Mouse (Mus musculus) kidney, adult 9 months (tissue): ENCODE measurements at regions not wholly inside any gene's neighbourhood (a gene's known extent, or its start where the extent isn't known, plus 50 kb on each side); places are given as distances from the start of the nearest gene placed in this dataset.

ENCODE experiments used
- DNase-seq: peaks from one replicate; pipeline ENCODE4 v3.0.0; 2022

DNA sequence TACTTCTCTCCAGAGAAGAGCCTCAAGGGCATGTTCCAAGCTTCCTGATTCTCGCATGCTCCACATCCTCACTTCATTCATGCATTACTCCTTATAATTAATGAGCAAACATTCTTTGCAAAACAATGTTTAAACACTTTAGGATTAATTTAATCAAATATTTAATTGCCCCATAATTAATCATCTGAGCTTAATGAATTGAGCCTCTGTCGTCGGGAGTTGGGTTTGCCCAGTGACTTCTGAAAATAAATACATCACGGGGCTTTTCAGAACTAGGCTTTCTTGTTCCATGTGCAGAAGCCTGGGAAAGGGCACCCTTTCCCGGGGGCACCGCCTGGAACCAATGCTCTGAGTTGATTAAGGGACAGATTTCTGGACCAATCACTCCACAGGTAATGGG, 135.1 kb downstream of the Wscd1 start:
- DNase-seq: no peak

DNA sequence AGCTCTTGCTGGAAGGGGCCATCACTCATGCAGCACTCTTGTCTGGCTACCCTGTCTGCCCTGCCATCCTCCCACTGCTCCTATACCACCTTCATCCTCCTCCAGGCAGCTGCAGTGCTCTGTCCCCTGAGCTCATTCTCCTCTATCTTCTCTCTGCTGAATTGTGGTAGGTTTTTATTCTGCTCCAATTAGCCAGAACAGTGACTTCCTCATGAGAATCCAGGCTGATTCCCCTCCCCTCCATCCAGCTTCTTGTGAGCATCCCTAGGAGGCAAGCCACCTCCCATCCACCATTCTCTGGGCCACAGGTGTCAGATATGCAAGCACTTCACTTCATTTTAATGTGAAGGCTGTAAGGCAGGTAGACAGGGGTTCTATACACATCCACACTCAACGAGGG, 132.1 kb downstream of the Wscd1 start:
- no peak for DNase-seq

DNA sequence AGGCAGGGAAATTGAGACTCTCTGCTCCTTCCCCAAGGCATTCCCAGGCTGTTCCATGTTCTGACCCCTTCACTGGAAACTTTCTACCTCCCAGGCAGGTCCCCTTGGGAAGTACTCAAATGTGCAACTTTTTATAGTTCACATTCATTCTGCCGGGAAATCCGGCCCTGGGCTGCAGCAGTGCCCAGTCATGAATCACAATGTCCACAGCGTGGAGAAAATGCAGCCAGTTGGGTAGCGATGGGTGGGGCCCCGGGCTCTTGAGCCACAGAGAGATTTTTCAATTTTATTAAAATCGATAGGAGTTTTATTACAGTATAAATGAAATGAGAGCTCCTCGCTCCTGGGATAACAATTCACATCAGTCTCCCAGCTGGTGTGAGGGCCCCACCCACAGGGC, 121.6 kb downstream of the Wscd1 start:
- DNase-seq: no peak

- DNase-seq: no peak
These were observed 117.0 kb downstream of the Wscd1 start for GRCm38 (mm10) chr11:71866690-71867089.

DNA sequence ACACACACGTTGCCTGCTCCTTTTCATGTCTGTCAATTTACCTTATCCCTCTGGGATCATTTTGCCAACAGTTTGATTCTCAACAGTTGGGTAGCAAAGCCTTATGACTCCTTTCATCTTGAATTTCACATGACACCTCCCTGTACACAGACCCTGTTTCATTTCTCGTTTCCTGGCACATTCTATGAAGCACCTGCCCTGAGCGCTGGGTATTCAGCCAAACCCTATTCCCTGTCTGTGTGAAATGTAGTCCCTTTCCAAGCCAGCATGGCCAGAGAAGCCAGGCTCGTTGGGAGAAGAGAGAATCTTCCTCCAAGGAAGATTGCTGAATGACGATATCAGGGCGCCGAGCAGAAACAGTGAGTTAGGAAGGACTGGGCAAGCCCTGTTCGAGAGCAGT, 108.2 kb downstream of the Wscd1 start:
- DNase-seq: no peak

GRCm38 (mm10) chr11:71855557-71855956, 105.8 kb downstream of the Wscd1 start:
- DNase-seq: no peak

GRCm38 (mm10) chr11:71855058-71855457, 105.3 kb downstream of the Wscd1 start:
- no peak for DNase-seq

- peak; percentile 25 for DNase-seq
These were observed 98.1 kb downstream of the Wscd1 start for GRCm38 (mm10) chr11:71847684-71848367.

DNA sequence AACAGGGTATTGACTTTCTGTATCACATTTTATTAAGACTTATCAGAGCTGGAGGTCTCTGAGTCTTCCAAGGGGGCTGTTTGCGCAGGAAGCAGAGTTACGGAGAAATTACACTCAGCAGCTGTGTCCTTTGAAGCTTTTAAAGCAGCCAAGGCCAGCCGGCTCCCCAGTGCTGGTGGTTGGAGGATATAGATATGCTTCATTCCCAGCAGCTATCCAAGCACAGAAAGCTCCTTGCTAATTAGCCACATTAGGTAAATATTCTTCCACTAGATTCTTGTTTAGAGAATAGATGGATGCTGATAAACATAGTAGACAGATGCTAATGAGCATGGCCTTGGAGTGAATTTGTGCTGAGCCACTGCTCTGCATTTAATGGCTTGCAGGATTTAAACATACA, 96.8 kb downstream of the Wscd1 start:
- DNase-seq: no peak

DNA sequence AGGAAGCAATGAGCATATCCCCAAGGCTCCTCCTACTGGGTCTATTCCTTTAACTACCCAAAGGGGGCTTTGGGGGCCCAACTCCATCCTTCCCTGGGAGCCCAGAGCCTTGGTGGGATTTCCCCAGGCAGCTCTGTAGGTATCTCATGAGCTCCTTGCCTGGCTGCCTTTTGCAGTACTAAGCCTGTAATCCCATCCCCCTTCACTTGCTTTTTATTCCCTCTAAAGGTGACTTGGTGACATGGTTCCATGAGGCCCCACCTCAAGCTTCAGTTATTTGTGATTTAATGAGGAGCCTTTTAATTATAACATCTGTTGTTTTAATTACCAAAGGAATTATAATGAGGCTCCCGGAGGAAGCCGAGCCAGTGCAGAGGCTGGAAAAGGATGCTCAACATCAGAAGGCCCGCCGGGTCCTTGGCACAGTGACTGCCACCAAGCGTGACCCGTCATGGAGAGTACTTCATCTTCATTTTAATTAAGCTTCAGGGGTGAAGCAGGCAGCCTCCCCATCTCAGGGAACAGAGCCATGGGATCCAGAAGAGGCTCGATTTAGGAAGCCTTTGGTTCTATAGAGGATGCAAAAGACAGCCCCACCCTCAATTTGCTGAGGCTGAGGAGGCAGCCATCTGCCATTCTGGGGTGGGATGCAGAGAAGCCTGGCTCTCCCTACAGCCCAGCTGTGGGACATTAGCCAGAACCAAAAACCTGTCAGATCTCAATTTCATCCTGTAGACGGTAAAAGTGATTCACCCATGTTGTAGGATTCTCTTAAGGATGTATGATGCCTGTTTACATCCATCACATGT, 91.1 kb downstream of the Wscd1 start:
- DNase-seq: no peak
